Mouse (Mus musculus): ENCODE measurements around the gene Tbx20.

The Tbx20 gene

GRCm38 (mm10) chr9:24774160-24774969, at the start of gene Tbx20:
TSS of gene Tbx20 (minus strand) at chr9:24774303.
- DNase-seq (ENCODE audit: low spot score) = no peak

- DNase-seq (ENCODE audit: low spot score) = no peak
These were observed 44.4 kb upstream of the Tbx20 start for GRCm38 (mm10) chr9:24818511-24818910.

GRCm38 (mm10) chr9:24812461-24812860, 38.4 kb upstream of the Tbx20 start:
- DNase-seq (ENCODE audit: low spot score) = no peak

- DNase-seq (ENCODE audit: low spot score) = no peak
These were observed 18.0 kb upstream of the Tbx20 start for GRCm38 (mm10) chr9:24792110-24792509.

GRCm38 (mm10) chr9:24789396-24789795, 15.3 kb upstream of the Tbx20 start:
- DNase-seq (ENCODE audit: low spot score) = no peak

- DNase-seq (ENCODE audit: low spot score) = no peak
These were observed 8.2 kb upstream of the Tbx20 start for GRCm38 (mm10) chr9:24782338-24782737.

GRCm38 (mm10) chr9:24780929-24781441, 6.9 kb upstream of the Tbx20 start:
- DNase-seq (ENCODE audit: low spot score) = no peak

GRCm38 (mm10) chr9:24780391-24780928, 6.4 kb upstream of the Tbx20 start:
- no peak for DNase-seq (ENCODE audit: low spot score)

- DNase-seq (ENCODE audit: low spot score) = no peak
These were observed 5.9 kb upstream of the Tbx20 start for GRCm38 (mm10) chr9:24779975-24780374.

GRCm38 (mm10) chr9:24778571-24778970, 4.5 kb upstream of the Tbx20 start:
- no peak for DNase-seq (ENCODE audit: low spot score)

- no peak for DNase-seq (ENCODE audit: low spot score)
These were observed 3.9 kb upstream of the Tbx20 start for GRCm38 (mm10) chr9:24777961-24778360.

GRCm38 (mm10) chr9:24777176-24777895, 3.2 kb upstream of the Tbx20 start:
- DNase-seq (ENCODE audit: low spot score) = no peak

- DNase-seq (ENCODE audit: low spot score) = no peak
These were observed 2.4 kb upstream of the Tbx20 start for GRCm38 (mm10) chr9:24776487-24776886.

- DNase-seq (ENCODE audit: low spot score) = no peak
These were observed 1.5 kb upstream of the Tbx20 start for GRCm38 (mm10) chr9:24775567-24775966.

- DNase-seq (ENCODE audit: low spot score) = peak; percentile 3
These were observed 898 bp upstream of the Tbx20 start for GRCm38 (mm10) chr9:24775001-24775400.

- DNase-seq (ENCODE audit: low spot score) = no peak
These were observed 434 bp downstream of the Tbx20 start for GRCm38 (mm10) chr9:24773669-24774068.

GRCm38 (mm10) chr9:24773171-24773570, 932 bp downstream of the Tbx20 start:
- no peak for DNase-seq (ENCODE audit: low spot score)

GRCm38 (mm10) chr9:24772431-24773120, 1.5 kb downstream of the Tbx20 start:
- DNase-seq (ENCODE audit: low spot score) = no peak

GRCm38 (mm10) chr9:24771713-24772112, 2.4 kb downstream of the Tbx20 start:
- no peak for DNase-seq (ENCODE audit: low spot score)

- DNase-seq (ENCODE audit: low spot score) = no peak
These were observed 3.1 kb downstream of the Tbx20 start for GRCm38 (mm10) chr9:24770941-24771405.

GRCm38 (mm10) chr9:24770149-24770940, 3.8 kb downstream of the Tbx20 start:
- no peak for DNase-seq (ENCODE audit: low spot score)

All from lung, postnatal 25 days (tissue).